In the genomic region with DNA sequence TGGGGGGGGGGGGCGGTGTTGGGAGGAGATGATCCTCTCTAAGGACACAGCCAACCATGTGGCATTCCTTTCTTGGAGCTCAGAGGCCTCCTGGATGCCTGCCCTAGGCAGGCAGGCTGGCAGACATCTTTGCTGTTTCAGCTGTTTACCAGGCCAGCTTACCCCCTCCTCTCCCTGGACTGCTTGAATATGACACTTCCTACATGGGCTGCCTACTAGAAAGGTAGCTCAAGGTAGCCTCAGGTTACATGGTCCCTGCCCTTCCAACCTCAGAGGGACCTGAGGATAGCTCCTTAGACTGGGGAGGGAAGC, we compare ENCODE assay signal across 9 mouse cellular contexts. TPM values are rescaled to one million over a fixed set of nuclear protein-coding genes. Genes with fewer than 3 reads are reported as not detected.
A peak's percentile ranks its signal among the peaks of the same experiment; 100 is the strongest.
DNase-seq lines count a peak whose midpoint lies in the region; ATAC-seq and TF ChIP-seq lines count a peak whose summit lies in the region.
"Had no signal": no experiment of that assay in that cellular context is flagged by ENCODE, and none has a peak within 500 bp of the region (broad histone marks: within the 10 kb centered on the region; RNA-seq: fewer than 3 reads in every experiment).

No protein-coding gene starts in this region.

- H3K9me3 ChIP-seq in hindbrain, embryonic 11.5 days (ENCODE audit: control insufficient read depth, low read length): no peaks in the 10 kb centered on the region
- H3K9me3 ChIP-seq: G1E had no signal

- DNase-seq in kidney, adult 2 months: peak; percentile 67
- DNase-seq in kidney, adult 8-10 months: no peak
- peak; percentile 41 for DNase-seq in cerebellum, adult 8-10 months
- DNase-seq in hindbrain, embryonic 11.5 days (ENCODE audit: low spot score): no peak
- no peak for DNase-seq in thymus, adult 18-20 months
- no peak for DNase-seq in layer of hippocampus, adult 8-10 months (ENCODE audit: low spot score in 2 of 2)

- TF ChIP-seq CTCF in kidney, adult 2 months (conservative IDR thresholded peaks at IDR 0.05; ENCODE audit: insufficient read depth, insufficient read length, low read depth, low read length): no peak

- H3K36me3 ChIP-seq in kidney, adult 2 months (ENCODE audit: control insufficient read depth, insufficient read depth, low read length): no peaks in the 10 kb centered on the region
- H3K36me3 ChIP-seq in hindbrain, embryonic 11.5 days (ENCODE audit: control insufficient read depth, insufficient read depth, low read length): peaks cover 5% of the 10 kb centered on the region; the same call in 1 of the 2 replicates
- H3K36me3 ChIP-seq in myocyte (ENCODE audit: control insufficient read depth, insufficient read depth): no peaks in the 10 kb centered on the region
- H3K36me3 ChIP-seq: G1E had no signal

- H3K4me3 ChIP-seq in kidney, adult 2 months (ENCODE audit: insufficient read depth, low read depth, low read length): no peak overlapping the region
- H3K4me3 ChIP-seq in hindbrain, embryonic 11.5 days (ENCODE audit: low read depth, low read length): no peak overlapping the region
- H3K4me3 ChIP-seq in myocyte: no peak overlapping the region

- peak overlapping the region; percentile 42 for H3K9ac ChIP-seq in hindbrain, embryonic 11.5 days (ENCODE audit: low read depth, low read length)

- no peak overlapping the region for H3K4me2 ChIP-seq in hindbrain, embryonic 11.5 days (replicated peaks; ENCODE audit: low read depth, low read length)
- peak overlapping the region; percentile 73 for H3K4me2 ChIP-seq in myocyte (ENCODE audit: low read depth)

- H3K4me1 ChIP-seq in kidney, adult 2 months (ENCODE audit: control insufficient read depth, insufficient read depth, low read length): peaks cover 10% of the 10 kb centered on the region
- peaks cover 33% of the 10 kb centered on the region for H3K4me1 ChIP-seq in hindbrain, embryonic 11.5 days (replicated peaks; ENCODE audit: control insufficient read depth, insufficient read depth, low read length)

- 36% methylated on average over 1 of the region's 1 CpGs for WGBS in kidney, adult 2 months
- 25% methylated on average over 1 of the region's 1 CpGs for WGBS in hindbrain, embryonic 11.5 days

- no peak for TF ChIP-seq POLR2A in kidney, adult 2 months (IDR thresholded peaks at IDR 0.05; ENCODE audit: low read depth, low read length)
- no peak for TF ChIP-seq POLR2A in myocyte (IDR thresholded peaks at IDR 0.05; ENCODE audit: insufficient read length, low read depth)

- no peak for ATAC-seq in hindbrain, embryonic 11.5 days (ENCODE audit: low FRiP score)
- ATAC-seq in CD4-positive, CD25-positive, alpha-beta regulatory T cell, adult 4 months: no peak

- no peaks in the 10 kb centered on the region for H3K79me2 ChIP-seq in myocyte (ENCODE audit: control insufficient read depth, insufficient read depth)

- no peak overlapping the region for H3ac ChIP-seq in myocyte (ENCODE audit: control insufficient read depth, insufficient read length)

- no peaks in the 10 kb centered on the region for H3K27me3 ChIP-seq in kidney, adult 2 months (replicated peaks; ENCODE audit: control insufficient read depth, insufficient read depth, low read length)
- H3K27me3 ChIP-seq in hindbrain, embryonic 11.5 days (ENCODE audit: control insufficient read depth, insufficient read depth, low read length): no peaks in the 10 kb centered on the region
- no peaks in the 10 kb centered on the region for H3K27me3 ChIP-seq in myocyte (ENCODE audit: control insufficient read depth, insufficient read depth, insufficient read length)

- H3K27ac ChIP-seq in kidney, adult 2 months (ENCODE audit: insufficient read depth, low read depth, low read length): peak overlapping the region; percentile 0; the same call in 1 of the 2 replicates
- H3K27ac ChIP-seq in hindbrain, embryonic 11.5 days (ENCODE audit: low read depth, low read length): peak overlapping the region; percentile 80

TF ChIP-seq in myocyte, 11 proteins besides CTCF, POLR2A, EP300 and RAD21:
- peak in 2 of 3 experiments; percentile 36 to 79 for TF ChIP-seq MYOD1 (IDR thresholded peaks at IDR 0.05; ENCODE audit: control insufficient read depth in 1 of 3, insufficient read length in 2 of 3, low read depth in 2 of 3)
- no peak for TF ChIP-seq SRF (IDR thresholded peaks at IDR 0.05; ENCODE audit: control insufficient read depth, insufficient read length, low read depth)
- TF ChIP-seq MYOG (IDR thresholded peaks at IDR 0.05; ENCODE audit: control insufficient read depth in 1 of 3, insufficient read depth in 1 of 3, insufficient read length in 2 of 3, low read depth in 2 of 3): peak in 1 of 3 experiments; percentile 55
- TF ChIP-seq E2F4 (IDR thresholded peaks at IDR 0.05; ENCODE audit: insufficient read depth): no peak

RNA-seq across cellular contexts. Expression of gene Cel, which starts 24.4 kb away (rescaled TPM):
- polyA plus RNA-seq in kidney, adult 2 months (2012; rRNA removed): 0.15 TPM in 1 of 2 replicates, not detected in the other
- polyA plus RNA-seq in hindbrain, embryonic 11.5 days (2014; fragmentation: Nextera tagmentation; extraction: Ambion mirVana): not detected in 2 replicates
- not detected for polyA plus RNA-seq in myocyte (2012; fragmentation: generic; extraction: Trizol)
- total RNA-seq in layer of hippocampus, adult 8-10 months (2022): not detected
- not detected for polyA plus RNA-seq in CD4-positive, CD25-positive, alpha-beta regulatory T cell, adult 4 months (2017; shearing (Covaris generic))
- total RNA-seq: G1E had no signal
- polyA plus RNA-seq: G1E had no signal

RNA-seq across cellular contexts. Expression of gene Ralgds, which starts 25.8 kb away (rescaled TPM):
- 24.6 and 32.3 TPM in 2 replicates for polyA plus RNA-seq in kidney, adult 2 months (2012; rRNA removed)
- polyA plus RNA-seq in hindbrain, embryonic 11.5 days (2014; fragmentation: Nextera tagmentation; extraction: Ambion mirVana): 55.9 and 63.0 TPM in 2 replicates
- polyA plus RNA-seq in myocyte (2012; fragmentation: generic; extraction: Trizol): 24.2 TPM
- total RNA-seq in layer of hippocampus, adult 8-10 months (2022): 100 to 1,000 TPM; 105 to 142 (median 118) TPM
- 1 to 10 TPM; 4.3 to 8.8 TPM for polyA plus RNA-seq in CD4-positive, CD25-positive, alpha-beta regulatory T cell, adult 4 months (2017; shearing (Covaris generic))

RNA-seq across cellular contexts. Expression of gene Gm10134, which starts 32.9 kb away (rescaled TPM):
- polyA plus RNA-seq in kidney, adult 2 months (2012; rRNA removed): 0.33 TPM in 1 of 2 replicates, not detected in the other
- 0.73 TPM in 1 of 2 replicates, not detected in the other for polyA plus RNA-seq in hindbrain, embryonic 11.5 days (2014; fragmentation: Nextera tagmentation; extraction: Ambion mirVana)
- polyA plus RNA-seq in myocyte (2012; fragmentation: generic; extraction: Trizol): not detected
- 1 to 10 TPM in 3 of 4 experiments, not detected in 1; 1.5 to 4.1 (median 1.7) TPM for total RNA-seq in layer of hippocampus, adult 8-10 months (2022)
- not detected for polyA plus RNA-seq in CD4-positive, CD25-positive, alpha-beta regulatory T cell, adult 4 months (2017; shearing (Covaris generic))
- total RNA-seq: G1E had no signal
- polyA plus RNA-seq: G1E had no signal

RNA-seq across cellular contexts. Expression of gene Gbgt1, which starts 42.1 kb away (rescaled TPM):
- 1.2 and 1.3 TPM in 2 replicates for polyA plus RNA-seq in kidney, adult 2 months (2012; rRNA removed)
- 0.38 and 1.1 TPM in 2 replicates for polyA plus RNA-seq in hindbrain, embryonic 11.5 days (2014; fragmentation: Nextera tagmentation; extraction: Ambion mirVana)
- polyA plus RNA-seq in myocyte (2012; fragmentation: generic; extraction: Trizol): not detected
- 1 to 10 TPM; 2.1 to 6.6 (median 3.4) TPM for total RNA-seq in layer of hippocampus, adult 8-10 months (2022)
- polyA plus RNA-seq in CD4-positive, CD25-positive, alpha-beta regulatory T cell, adult 4 months (2017; shearing (Covaris generic)): not detected
- total RNA-seq: G1E had no signal
- polyA plus RNA-seq: G1E had no signal

RNA-seq across cellular contexts. Expression of gene Gtf3c5, which starts 44.8 kb away (rescaled TPM):
- 20.4 and 20.8 TPM in 2 replicates for polyA plus RNA-seq in kidney, adult 2 months (2012; rRNA removed)
- polyA plus RNA-seq in hindbrain, embryonic 11.5 days (2014; fragmentation: Nextera tagmentation; extraction: Ambion mirVana): 38.1 and 38.2 TPM in 2 replicates
- polyA plus RNA-seq in myocyte (2012; fragmentation: generic; extraction: Trizol): 24.4 TPM
- 10 to 100 TPM; 18.6 to 21.2 (median 19.5) TPM for total RNA-seq in layer of hippocampus, adult 8-10 months (2022)
- polyA plus RNA-seq in CD4-positive, CD25-positive, alpha-beta regulatory T cell, adult 4 months (2017; shearing (Covaris generic)): 10 to 100 TPM; 18.5 to 27.0 TPM

Comparison
In these comparisons a context has a peak if more than half of its experiments do, and no peak if none do; other contexts are left out.
1. DNase-seq: peak in kidney, adult 2 months (single experiment) and cerebellum, adult 8-10 months (single experiment); none in kidney, adult 8-10 months (0 of 2), hindbrain, embryonic 11.5 days (single experiment), thymus, adult 18-20 months (0 of 2) and layer of hippocampus, adult 8-10 months (0 of 2).